Mouse (Mus musculus) kidney, postnatal 36 days (tissue): ENCODE results near the gene Cttn.

Source experiments
- DNase-seq, 2 experiments: peaks; one replicate each; pipeline ENCODE4 v3.0.0; 2021 to 2022; ENCODE audit warnings: mixed read lengths in 2 of 2

The Cttn gene

DNA sequence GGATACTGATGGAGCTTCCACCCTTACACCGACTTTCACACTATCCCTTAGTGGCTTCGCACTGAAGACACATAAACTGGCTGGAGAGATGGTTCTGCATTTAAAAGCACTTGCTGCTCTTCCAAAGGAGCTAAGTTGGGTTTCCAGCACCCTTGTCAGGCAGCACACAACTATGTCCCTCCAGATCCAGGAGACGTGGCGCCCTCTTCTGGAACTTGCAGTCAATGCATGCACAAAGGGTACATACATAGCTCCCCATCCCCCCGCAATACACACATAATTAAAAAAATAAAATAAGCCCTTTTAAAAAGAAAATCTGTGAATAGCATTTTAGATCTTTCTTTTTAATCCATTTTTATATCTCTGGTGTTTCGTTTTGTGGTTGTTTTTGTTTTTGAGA lies 83.3 kb downstream of the Cttn start:
- DNase-seq, result no peak
